Mouse (Mus musculus) R1 (cell line): ENCODE results near the gene Clcnka.

Experiments
- DNase-seq: peaks from one replicate; pipeline ENCODE4 v3.0.0-alpha.2; 2018; ENCODE audit warnings: low read depth, low spot score

Clcnka gene

DNA sequence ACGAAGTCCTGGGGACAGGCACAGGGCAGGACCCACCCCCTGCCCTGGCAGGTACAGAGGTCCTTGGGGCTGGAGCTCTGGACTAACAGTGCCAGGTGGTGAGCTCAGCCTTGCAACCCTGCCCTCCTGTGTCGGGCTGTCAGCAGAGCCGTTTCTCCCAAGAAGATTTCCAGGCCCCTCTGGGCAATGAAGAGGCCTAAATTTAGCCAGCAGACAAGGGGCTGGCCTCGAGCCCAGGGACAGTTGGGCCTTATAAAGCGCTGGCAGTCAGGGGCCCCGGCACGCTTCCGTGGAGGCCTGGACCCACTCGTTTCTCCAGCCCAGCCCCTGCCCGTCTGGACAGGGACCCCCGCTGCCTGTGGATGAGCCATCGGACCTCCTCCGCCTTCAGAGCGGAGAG is 22.9 kb upstream of the Clcnka start:
- DNase-seq: no peak

DNA sequence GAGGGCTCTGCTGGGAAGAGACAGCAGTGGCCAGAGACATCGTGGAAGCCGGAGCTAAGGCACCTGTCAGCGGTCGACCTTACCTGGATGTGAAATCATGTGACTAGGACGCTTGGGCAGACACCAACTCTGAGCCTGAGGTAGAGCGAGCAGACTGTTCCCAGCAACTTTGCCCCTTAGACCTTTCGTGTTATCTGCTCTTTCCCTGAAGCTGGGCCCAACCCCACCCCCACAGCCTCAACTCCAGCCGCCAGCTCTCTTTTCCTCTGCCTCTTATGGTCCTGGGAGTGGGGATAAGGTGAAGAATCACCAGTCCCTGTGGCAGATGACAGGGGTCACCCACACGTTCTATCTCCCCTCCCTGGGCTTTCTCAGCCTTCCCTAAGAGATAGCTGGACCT is 22.4 kb upstream of the Clcnka start:
- DNase-seq: no peak

DNA sequence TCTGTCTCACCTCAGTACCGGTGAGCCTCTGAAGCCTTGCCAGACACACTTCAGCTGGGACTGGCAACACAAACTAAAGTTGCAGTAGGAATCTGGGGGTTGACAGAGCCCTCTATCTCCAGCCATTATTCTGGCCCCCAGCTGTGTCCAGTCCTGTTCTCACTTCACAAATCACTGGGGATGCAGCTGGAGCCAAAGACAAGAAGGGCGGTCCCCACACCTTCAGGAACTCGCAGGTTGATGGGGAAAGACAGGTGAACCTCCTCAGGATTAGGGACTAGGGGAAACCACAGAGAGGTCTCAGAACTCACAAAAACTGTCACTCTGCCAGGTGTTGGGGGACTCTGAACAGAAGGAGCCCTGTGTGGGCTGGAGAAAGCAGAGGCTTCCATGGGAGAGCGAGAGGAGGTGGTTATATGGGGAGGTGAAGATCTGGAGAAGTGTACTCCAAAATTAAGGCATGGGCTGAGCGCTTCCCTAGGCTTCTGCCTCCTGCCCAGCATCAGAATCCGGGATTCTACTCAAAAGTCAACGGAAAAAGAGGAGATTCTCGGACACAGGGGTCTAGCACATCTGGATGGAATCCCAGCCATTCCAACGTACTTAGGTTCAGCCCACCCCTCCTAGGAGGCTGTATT is 21.8 kb upstream of the Clcnka start, which contains the start of gene Hspb7:
TSS of gene Hspb7 (plus strand) at position 588 of the 638 bp plus-strand sequence.
- DNase-seq: no peak

DNA sequence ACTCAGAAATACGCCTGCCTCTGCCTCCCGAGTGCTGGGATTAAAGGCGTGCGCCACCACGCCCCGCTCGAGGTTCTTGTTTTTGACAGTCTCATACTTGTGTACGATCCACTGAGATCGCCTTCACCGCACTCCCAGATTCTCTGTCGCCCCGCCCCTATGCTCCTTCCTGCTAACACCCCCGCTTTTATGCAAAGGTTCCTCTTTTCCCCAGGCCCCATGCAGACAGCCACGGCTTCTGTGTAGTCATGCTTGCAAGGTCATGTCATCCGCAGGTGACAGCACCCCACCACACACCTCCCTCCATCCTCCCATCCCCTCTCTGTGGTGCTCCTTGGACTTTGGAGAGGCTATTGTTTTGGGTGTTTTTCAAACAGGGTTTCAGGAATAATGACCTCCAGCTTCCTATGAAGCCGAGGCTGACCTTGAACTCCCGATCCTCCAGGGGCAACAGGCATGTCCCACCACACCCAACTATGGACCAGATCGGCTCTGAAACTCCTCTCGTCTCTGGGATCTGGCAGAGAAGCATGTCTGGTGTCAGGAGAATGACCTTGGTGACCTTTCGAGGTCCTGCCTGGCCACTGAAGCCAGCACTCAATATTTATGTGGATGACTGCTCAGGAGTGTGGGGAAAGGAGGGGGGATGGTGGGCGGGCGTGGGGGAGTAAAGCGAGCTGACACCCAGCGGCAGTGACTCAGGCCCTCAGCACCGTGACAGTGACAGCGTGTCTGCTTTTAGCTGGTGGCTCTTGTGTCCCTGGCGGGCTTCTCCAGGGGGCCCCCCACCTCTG is 21.1 kb upstream of the Clcnka start:
- peak; percentile 81 for DNase-seq

DNA sequence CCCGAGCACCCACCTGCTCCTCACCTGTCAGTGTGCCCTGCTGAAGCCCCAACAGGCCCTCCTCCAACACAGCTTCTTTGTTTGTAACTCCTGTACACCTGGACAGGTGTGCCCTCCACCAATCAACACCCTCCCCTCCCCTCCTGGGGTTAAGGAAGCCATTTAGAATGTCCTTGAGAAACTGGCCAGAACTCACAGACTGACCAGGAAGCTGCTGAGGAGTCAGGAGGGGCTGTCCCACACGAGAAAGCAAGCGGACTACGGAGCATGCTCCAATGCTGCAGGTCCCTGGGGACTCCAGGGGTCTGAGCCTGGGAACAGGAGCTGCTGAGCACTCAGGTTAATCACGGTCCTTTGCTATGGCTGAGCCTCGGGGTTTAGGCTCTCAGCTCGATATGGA is 17.4 kb upstream of the Clcnka start, which contains the start of gene Clcnkb:
TSS of gene Clcnkb (minus strand) at position 91 of the 400 bp plus-strand sequence.
- DNase-seq: no peak

DNA sequence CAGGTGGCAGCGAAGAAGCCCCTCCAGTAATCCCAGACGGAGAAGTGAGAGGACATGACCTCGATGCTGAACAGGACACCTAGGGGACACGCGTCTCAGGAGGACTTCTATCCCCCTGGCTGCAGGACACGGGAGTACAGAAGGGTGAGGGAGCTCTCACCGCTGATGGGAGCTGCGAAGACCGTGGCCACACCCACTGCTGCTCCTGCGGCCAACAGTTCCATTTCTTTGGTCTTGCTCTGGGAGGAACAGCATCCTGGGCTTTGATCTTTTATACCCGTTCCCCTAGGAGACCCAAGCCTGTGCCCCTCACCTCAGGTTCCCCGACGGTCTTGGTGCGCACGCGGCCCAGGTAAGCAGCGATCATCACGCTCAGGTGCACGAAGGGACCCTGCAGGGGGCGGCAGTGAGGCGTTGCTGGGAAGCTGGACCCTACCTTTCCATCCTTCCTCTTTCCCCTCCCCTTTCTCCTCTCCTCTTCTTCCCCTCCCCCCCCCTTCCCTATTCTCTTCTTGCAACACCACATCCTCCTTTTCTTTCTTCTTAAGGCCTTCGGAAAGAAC is 13.0 kb upstream of the Clcnka start:
- DNase-seq: peak; percentile 75

DNA sequence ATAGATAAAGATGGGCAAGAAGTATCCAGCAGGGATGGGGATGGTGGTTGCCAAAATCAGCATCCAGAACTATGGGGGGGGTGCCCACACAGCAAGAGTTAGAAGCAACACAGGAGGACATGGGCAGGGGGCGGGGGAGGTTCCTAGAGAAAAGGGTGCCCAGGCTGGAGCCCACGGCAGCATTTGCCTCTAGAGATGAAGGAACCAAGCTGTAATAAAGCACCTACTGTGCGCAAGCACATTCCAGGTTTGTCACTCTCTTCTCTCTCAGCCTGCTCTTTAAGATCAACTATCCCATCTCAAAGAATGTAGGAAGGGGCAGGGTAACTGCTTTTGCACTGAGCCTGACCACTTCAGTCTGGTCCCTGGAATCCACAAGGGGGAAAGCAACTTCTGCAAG is 10.1 kb upstream of the Clcnka start:
- DNase-seq: no peak

DNA sequence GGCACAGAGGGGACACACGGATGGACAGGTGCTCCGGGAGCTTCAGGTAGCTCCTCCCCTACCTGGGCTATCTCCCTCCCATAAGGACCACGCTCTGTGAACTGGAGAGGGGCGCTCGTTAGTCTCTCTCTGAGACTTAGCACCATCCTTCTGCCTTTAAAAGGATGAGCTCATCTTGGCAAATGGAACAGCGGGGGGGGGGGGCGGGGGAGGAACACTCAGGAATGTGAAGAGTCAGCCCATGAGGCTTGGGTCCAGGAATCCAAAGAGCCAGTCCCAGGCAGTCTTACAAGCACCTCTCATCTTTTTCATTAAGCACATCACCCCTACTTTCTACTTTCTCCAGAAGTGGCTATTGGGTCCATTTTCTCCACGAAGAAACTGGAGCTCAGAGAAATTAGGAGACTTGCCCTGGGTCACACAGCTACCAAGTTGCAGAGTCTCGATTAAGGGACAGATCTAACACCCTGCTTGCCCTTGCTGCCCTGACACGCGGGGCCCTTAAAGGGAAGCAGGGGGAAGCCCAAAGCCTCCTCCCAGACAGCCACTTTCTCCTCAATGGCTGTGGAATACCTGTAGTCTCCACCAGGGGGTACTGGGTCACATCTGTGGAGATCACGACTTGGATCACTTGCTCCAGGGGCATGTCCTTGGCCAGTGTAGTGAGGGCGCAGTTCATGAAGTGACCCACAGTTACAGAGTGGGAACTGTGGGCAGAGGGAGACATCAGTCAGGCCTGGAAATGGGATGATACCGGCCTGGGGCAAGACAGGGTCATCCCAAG is 8.2 kb upstream of the Clcnka start:
- DNase-seq: peak; percentile 79

DNA sequence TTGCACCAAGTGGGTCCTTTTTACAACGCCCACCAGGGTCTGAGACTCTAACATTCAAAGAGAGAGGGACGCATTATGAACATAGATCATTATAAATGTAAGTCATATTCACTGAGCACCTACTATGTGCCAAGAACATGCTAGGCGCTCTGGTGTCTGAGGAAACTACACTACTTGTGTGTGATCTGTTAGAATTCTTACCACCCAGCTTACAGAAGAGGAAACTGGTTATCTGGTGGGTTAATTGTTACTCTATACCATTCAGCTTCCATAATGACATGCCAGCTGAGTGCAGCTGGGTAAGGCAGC is 6.7 kb upstream of the Clcnka start:
- no peak for DNase-seq

DNA sequence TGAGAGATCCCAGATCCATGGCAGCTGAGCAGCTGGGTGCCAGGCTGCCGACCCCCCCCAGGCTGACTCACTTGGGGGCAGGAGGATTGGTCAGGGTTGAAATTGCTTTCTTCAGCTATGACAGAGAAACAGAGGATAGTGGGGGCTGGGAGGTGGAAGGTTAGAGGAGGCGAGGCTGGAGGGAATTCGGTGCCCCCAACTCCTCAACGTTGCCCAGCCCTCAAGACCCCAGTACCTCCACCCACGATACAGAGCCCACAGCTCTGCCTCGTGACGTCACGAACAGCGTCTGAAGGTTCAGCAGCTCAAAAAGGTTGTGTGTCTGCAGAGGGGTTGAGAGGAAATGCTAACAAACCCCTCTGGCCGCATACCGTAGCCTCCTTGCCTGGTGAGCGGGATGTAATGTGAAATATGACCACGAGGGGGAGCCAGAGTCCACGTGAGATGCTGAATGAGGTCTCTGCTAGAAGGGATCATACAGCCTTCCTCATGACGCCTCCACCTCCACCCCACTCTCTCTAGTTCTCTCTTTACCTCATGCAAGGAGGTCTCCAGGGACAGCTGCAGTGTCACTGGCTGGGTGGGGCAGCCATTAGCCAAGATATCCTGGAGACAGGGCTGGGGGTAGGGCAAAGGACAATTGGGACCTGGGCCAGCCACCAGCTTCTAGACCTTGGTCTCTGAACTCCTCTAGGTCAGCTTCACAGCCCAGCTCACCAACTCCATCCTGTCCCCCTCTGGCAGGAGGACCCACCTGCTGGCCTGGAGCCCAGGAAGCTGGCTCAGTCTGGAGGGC is 6.2 kb upstream of the Clcnka start:
- peak; percentile 79 for DNase-seq

DNA sequence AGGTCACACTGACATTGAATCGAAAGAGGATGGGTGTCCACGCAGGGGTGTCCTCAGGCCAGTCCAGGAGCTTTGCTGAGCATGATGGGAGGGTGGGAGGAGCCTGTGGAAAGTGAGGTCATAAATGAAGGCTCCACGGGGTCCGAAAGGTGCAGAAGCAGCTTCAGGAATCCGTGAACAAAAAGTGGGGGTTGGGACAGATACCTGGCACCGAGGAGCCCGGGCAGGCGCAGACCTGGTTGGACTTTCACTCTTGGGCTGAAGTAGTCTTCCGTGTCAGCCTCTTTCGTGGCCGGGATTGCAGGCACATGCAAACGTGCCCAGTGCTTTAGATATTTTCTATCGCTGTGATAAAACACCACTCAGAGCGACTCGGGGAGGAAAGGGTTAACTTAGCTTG is 1.6 kb upstream of the Clcnka start:
- no peak for DNase-seq

DNA sequence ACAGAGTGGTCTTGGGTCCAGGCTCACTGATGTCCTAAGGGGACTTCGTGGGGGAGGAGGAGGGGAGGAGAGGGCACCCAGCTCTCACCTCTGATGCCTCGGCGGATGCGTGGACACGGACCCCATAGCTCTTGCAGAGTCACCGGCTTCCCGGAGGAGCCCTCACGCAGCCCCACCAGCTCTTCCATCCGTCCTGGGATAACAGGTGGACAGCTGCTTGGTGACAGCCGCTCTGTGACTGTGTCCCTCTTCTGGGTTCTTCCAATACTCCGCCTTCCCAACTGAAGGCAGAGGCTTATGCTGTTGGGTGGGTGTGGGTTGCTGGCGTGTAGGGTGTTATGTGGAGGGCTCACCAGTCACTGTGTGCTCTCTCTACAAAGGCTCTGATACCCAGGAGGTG is 663 bp downstream of the Clcnka start:
- DNase-seq: no peak

DNA sequence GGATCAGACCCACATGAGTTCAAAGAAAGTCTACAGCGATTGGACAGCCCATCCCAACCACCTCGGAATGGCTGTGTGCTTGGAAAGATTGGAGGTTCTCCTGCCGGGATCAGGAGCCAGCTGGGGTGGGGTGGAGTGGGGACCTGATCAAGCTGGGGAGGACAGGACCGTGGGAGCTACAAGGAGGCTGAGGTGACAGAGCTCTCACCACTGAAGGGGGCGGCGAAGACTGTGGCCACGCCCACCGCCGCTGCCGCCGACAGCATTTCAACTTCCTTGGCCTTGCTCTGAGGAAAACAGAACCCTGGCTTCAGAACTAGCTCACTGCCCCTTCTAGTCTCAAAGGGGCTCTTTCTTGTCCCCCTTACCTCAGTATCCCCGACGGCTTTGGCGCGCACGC is 3.8 kb downstream of the Clcnka start:
- DNase-seq: peak; percentile 48

DNA sequence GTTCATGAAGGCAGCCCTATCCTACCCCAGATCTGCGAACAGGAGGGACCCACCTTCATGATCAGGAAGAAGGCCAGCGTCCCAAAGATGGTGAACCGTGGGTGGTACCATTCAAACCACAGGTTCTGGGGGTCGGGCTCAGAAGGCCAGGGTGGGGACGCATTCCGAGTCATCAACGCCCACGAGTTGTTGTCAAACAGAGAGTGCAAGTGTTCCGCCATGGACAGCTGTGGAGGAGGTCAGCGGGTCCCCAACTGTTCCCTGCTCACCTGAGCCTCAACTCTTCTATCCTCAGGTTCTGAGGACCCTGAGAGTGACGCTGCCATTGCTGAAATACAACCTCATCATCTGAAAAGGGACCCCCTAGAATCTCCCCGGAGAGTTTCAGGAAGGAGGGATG is 7.2 kb downstream of the Clcnka start:
- no peak for DNase-seq

DNA sequence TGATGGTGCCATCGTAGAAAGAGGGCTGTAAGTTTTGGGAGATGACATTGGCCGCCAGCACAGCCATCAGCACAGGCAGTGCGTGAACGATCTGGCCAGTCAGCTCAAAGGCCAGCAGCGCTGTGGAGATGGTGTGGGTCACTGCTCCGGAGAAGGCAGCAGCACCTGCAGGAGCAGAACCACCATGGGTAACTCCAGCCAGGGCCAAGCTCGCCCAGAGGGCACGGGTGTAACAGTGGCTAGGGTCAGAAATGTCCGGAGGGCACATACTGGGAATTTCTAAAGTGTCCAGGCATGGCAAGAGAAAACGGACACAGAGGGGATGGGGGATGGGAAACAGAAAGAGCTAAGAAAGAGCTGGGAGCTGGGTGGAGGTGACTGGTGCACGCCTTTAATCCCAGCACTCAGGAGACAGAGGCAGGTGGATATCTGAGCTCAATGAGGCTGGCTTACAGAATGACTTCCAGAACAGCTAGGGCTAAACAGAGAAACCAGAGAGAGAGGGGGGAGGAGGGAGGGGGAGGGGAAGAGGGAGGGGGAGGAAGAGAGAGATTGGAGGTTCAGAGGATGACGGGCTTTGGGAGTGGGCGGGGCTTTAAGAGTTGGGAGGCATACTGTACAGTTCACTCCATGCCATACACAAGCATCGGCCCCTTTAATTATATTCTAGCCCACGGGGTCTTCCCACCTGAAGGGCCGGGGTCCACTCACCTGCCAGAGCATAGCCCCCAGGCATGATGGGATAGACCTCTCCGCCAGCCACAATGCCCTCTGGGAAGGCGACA is 9.0 kb downstream of the Clcnka start:
- peak; percentile 80 for DNase-seq

DNA sequence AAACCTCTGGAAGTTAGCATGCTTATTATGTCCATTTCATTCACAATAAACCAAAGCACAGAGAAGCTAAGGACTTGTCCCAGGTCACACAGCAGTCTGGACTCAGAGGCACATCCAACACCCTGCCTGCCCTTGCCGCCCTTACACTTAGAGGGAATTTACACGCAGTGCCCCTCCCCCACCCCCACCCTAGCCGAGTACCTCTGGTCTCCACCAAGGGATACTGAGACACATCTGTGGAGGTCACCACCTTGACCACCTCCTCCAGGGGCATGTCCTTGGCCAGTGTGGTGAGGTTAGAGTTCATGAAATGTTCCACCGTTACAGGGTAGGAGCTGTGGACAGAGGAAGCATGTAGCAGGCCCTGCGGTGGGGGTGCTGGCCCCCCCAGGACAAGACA is 10.6 kb downstream of the Clcnka start:
- DNase-seq: no peak

DNA sequence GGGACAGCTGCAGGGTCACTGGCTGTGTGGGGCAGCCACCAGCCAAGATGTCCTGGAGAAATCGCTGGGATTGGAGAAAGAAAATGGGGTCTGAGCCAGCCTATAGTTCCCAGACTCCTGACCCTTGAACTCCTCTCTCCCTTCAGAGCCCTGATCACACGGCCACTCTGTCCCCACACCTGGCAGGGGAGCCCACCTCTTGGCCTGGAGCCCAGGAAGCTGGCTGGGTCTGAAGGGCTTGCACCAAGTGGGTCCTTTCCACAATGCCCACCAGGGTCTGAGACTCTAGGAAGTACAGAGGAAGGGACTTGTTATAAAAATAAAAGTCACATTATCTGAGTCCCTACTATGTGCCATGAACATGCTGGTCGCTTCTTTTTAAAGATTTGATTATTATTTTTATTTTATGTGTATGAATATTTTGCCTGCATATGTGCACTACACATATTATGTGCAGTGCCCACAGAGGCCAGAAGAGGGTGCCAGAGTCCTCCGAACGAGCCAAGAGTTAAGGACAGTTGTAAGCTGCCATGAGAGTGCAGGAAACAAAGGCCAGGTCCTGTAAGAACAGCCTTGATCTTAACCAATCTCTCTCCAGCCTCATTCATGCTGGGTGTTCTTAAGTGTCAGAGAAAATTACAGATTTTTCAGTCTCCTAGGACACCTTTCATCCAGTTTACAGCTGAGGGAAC is 11.3 kb downstream of the Clcnka start:
- DNase-seq: peak; percentile 77

DNA sequence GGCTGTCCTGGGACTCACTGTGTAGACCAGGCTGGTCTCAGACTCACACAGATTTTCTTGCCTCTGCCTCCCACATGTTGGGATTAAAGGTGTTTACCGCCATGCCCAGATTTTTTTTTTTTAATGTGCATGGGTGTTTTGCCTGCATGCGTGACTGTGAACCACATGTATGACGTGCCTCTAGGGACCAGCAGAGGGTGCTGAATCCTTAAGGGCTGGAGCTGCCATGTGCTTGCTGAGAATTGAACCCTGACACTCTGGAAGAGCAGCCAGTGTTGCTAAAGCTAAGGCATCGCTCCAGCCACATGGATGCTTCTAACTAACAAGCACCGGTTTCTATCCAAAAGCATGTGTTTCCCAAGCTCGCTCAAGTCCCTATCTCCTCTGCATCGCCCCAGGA is 12.4 kb downstream of the Clcnka start:
- peak; percentile 46 for DNase-seq

DNA sequence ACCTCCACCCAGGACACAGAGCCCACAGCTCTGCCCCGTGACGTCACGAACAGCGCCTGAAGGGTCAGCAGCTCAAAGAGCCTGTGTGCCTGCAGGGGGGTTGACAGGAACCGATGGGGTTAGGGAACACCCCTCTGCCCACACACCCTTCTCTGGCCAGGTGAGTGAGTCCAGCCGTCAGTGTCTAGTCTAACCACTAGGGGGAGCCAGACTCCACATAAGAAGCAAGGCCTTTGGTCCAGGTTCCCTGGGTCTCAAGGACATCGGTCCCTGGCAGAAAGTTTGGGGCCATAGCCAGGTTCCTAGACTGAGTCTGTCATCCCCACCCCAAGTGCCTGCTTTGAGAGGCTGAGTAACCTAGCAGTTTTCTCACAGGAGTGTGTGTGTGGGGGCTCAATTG is 13.2 kb downstream of the Clcnka start:
- DNase-seq: peak; percentile 90

DNA sequence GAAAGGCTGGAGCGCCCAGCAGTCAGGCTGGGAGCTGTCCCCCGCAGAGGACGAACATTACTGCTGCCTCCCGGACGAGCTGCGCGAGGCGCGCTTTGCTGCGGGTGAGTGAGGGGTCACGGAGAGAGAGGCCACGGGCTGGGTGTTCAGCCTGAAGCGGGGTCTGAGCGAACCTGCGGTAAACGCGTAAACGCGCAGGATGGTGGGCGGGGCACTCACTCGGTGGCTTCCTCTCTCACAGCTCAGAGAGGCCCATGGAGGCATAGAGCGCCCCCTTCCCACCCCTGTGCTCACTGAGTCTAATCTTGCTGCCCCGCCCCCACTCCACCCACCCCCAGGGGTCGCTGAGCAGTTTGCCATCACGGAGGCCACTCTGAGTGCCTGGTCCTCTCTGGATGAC is 16.1 kb downstream of the Clcnka start:
- no peak for DNase-seq
